Mouse (Mus musculus): Measurements from ENCODE around the gene Acsm3. TPM values are rescaled to one million over a fixed set of nuclear protein-coding genes. Genes with fewer than 3 reads are reported as not detected.
"Not testable (repeated sequence)": the region's sequence is repeated elsewhere in the genome, so short reads cannot be mapped to it uniquely, and the experiment has no call there.

Acsm3 gene
- 0.11 and 0.20 TPM in 2 replicates for polyA plus RNA-seq (2016; fragmentation: Nextera tagmentation; extraction: Ambion mirVana)

DNA sequence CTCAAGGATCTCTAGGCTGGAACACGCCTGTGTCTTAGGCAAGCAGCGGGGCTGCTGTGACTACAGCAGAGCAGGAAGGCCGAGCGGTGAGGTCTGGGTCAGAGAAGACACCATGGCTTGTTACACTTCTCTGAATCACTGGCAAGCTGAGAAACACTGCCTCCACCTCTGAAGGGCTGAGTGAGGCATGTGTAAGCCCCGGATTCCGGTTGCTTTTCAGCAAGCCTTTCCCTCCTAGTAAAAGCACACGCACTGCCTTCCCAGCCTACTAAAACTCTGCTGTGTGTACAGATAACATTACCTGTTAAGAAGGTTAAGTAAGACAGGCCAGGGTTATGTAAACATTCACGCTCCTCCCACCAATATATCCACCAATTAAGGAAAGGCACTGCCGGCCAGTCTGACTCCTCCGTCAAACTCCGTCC is at the start of gene Acsm3:
TSS of gene Acsm3 (plus strand) at position 397 of the 425 bp plus-strand sequence.
- Histone ChIP-seq H3K27ac (no peak within 1 kb of the TSS), H3K27me3 (ENCODE audit: insufficient read depth, poor library complexity, severe bottlenecking) (no peaks in the 10 kb centered on the region), H3K4me3 (no peak within 1 kb of the TSS), H3K4me1 (replicated peaks) (no peaks in the 10 kb centered on the region), H3K9me3 (no peaks in the 10 kb centered on the region), H3K36me3 (no peaks in the 10 kb centered on the region)
- 87% methylated on average over 11 of the region's 11 CpGs for WGBS
- no peak for DNase-seq (ENCODE audit: low spot score)

GRCm38 (mm10) chr7:119714111-119714510 is 46.6 kb upstream of the Acsm3 start:
- H3K27me3 ChIP-seq (ENCODE audit: insufficient read depth, poor library complexity, severe bottlenecking), result no peaks in the 10 kb centered on the region
- H3K4me1 ChIP-seq (replicated peaks), result no peaks in the 10 kb centered on the region
- H3K9me3 ChIP-seq, result no peaks in the 10 kb centered on the region
- no peak for DNase-seq (ENCODE audit: low spot score)
- H3K36me3 ChIP-seq, result peaks cover 46% of the 10 kb centered on the region
- H3K27ac ChIP-seq, result no peak overlapping the region
- H3K4me3 ChIP-seq, result no peak overlapping the region
- WGBS, result 90% methylated on average over 7 of the region's 7 CpGs

GRCm38 (mm10) chr7:119720253-119720946 is 40.3 kb upstream of the Acsm3 start, which contains the start of gene Thumpd1:
TSS of gene Thumpd1 (minus strand) at chr7:119720798.
- H3K36me3 ChIP-seq, result peaks cover 38% of the 10 kb centered on the region
- no peaks in the 10 kb centered on the region for H3K27me3 ChIP-seq (ENCODE audit: insufficient read depth, poor library complexity, severe bottlenecking)
- WGBS, result under 1% methylated on average over 60 of the region's 60 CpGs
- DNase-seq (ENCODE audit: low spot score), result peak; percentile 93
- H3K4me3 ChIP-seq, result peak within 1 kb of the TSS; percentile 93
- peaks cover 8% of the 10 kb centered on the region for H3K4me1 ChIP-seq (replicated peaks)
- no peaks in the 10 kb centered on the region for H3K9me3 ChIP-seq
- peak within 1 kb of the TSS; percentile 93 for H3K27ac ChIP-seq

GRCm38 (mm10) chr7:119720947-119721310 is 39.8 kb upstream of the Acsm3 start:
- Histone ChIP-seq H3K4me3 (peak overlapping the region; percentile 93), H3K27me3 (ENCODE audit: insufficient read depth, poor library complexity, severe bottlenecking) (no peaks in the 10 kb centered on the region), H3K4me1 (replicated peaks) (peaks cover 8% of the 10 kb centered on the region), H3K36me3 (peaks cover 33% of the 10 kb centered on the region), H3K27ac (peak overlapping the region; percentile 93), H3K9me3 (no peaks in the 10 kb centered on the region)
- 19% methylated on average over 8 of the region's 8 CpGs for WGBS
- DNase-seq (ENCODE audit: low spot score), result no peak

- WGBS, result 87% methylated on average over 2 of the region's 2 CpGs
- H3K36me3 ChIP-seq, result no peaks in the 10 kb centered on the region
- 0 out of 2 replicates have a peak, but pooled peaks cover 5% of the 10 kb centered on the region for H3K9me3 ChIP-seq
- H3K27me3 ChIP-seq (ENCODE audit: insufficient read depth, poor library complexity, severe bottlenecking), result no peaks in the 10 kb centered on the region
- no peak overlapping the region for H3K4me3 ChIP-seq
- H3K27ac ChIP-seq, result no peak overlapping the region
- H3K4me1 ChIP-seq (replicated peaks), result no peaks in the 10 kb centered on the region
- DNase-seq (ENCODE audit: low spot score), result no peak
These were observed 33.1 kb upstream of the Acsm3 start for GRCm38 (mm10) chr7:119727621-119728020.

DNA sequence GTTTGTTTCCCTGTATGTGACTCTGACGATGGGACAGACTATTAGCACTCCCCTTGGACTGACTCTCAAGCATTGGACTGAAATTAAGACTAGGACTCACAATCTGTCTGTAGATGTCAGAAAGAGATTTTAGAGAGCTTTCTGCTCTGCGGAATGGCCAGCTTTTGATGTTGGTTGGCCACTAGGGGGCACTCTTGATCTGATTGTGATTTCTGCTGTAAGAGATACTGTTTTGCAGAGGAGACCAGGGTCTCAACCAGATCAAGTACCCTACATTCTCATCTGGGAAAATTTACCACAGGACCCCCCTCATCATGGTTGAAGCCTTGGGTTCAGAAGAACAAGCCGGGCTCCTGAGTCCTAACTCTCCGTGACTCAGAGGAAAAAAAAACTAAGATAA is 29.5 kb upstream of the Acsm3 start:
- H3K27ac ChIP-seq; H3K4me3 ChIP-seq; H3K9me3 ChIP-seq; H3K4me1 ChIP-seq (replicated peaks); H3K27me3 ChIP-seq (ENCODE audit: insufficient read depth, poor library complexity, severe bottlenecking); H3K36me3 ChIP-seq; DNase-seq (ENCODE audit: low spot score): not testable (repeated sequence)
- WGBS, result 86% methylated on average over 4 of the region's 4 CpGs

- Histone ChIP-seq H3K4me1 (replicated peaks) (peaks cover 6% of the 10 kb centered on the region; the same call in 1 of the 2 replicates), H3K9me3 (no peaks in the 10 kb centered on the region), H3K27ac (no peak overlapping the region), H3K27me3 (ENCODE audit: insufficient read depth, poor library complexity, severe bottlenecking) (0 out of 2 replicates have a peak, but pooled peaks cover 7% of the 10 kb centered on the region), H3K4me3 (no peak overlapping the region), H3K36me3 (no peaks in the 10 kb centered on the region)
- DNase-seq (ENCODE audit: low spot score), result no peak
- WGBS, result 85% methylated on average over 2 of the region's 2 CpGs
These were observed 21.8 kb upstream of the Acsm3 start for GRCm38 (mm10) chr7:119738877-119739276.

DNA sequence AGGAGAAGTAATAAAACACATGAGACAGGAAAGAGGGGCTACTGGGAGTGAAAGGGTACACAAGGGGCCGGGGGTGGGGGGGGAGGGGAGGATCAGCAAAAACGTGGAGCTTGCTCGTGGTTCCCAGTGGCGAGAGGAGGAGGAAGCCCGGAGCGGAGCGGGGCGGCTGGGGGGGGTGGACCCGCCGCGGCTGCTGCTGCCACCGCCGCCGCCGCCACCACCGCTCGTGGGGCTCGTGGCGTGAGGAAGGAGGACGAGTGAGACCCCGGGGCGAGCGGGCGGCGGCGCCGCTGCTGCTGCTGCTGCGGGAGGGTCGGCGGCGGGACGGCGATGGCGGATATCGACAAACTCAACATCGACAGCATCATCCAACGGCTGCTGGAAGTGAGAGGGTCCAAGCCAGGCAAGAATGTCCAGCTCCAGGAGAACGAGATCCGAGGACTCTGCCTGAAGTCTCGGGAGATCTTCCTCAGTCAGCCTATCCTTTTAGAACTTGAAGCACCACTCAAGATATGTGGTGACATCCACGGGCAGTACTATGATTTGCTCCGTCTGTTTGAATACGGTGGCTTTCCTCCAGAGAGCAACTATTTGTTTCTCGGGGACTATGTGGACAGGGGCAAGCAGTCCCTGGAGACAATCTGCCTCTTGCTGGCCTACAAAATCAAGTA is 20.8 kb upstream of the Acsm3 start:
- peak; percentile 39 for DNase-seq (ENCODE audit: low spot score)
- H3K36me3 ChIP-seq; H3K27me3 ChIP-seq (ENCODE audit: insufficient read depth, poor library complexity, severe bottlenecking); H3K9me3 ChIP-seq; H3K4me1 ChIP-seq (replicated peaks): not testable (repeated sequence)
- WGBS, result 5% methylated on average over 39 of the region's 44 CpGs
- H3K4me3 ChIP-seq, result peak overlapping the region; percentile 50
- peak overlapping the region; percentile 75 for H3K27ac ChIP-seq

- H3K4me3 ChIP-seq, result peak overlapping the region; percentile 38
These were observed 16.4 kb upstream of the Acsm3 start for GRCm38 (mm10) chr7:119744321-119744720.

DNA sequence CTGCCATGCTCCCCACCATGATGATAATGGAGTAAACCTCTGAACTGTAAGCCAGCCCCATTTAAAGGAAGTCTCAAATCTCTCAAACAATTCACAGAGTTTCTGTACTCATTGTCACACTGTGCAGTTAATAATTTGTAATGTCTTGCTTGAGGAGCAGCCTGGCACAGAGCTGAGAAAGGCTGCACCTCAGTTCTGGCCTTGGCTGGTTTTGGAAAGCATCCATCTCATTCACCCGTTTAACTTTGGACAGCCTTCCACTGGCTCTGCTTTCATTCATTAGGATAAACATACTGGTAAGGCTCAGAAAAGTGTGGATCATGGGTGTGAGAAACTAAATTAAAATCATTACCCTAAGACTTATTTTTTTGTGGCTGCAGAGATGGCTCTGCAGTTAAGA is 14.9 kb upstream of the Acsm3 start:
- Histone ChIP-seq H3K36me3 (no peaks in the 10 kb centered on the region), H3K27ac (no peak overlapping the region), H3K9me3 (no peaks in the 10 kb centered on the region), H3K27me3 (ENCODE audit: insufficient read depth, poor library complexity, severe bottlenecking) (no peaks in the 10 kb centered on the region), H3K4me1 (replicated peaks) (peaks cover 5% of the 10 kb centered on the region), H3K4me3 (no peak overlapping the region)
- DNase-seq (ENCODE audit: low spot score), result no peak
- WGBS, result 86% methylated on average over 1 of the region's 1 CpGs

More at GRCm38 (mm10) chr7:119744321-119744720, 16.4 kb upstream of the Acsm3 start:
- Histone ChIP-seq H3K9me3 (no peaks in the 10 kb centered on the region), H3K4me1 (replicated peaks) (peaks cover 5% of the 10 kb centered on the region), H3K36me3 (no peaks in the 10 kb centered on the region), H3K27ac (0 out of 2 replicates have a peak overlapping the region, but pooled peaks have one; percentile 2), H3K27me3 (ENCODE audit: insufficient read depth, poor library complexity, severe bottlenecking) (no peaks in the 10 kb centered on the region)
- DNase-seq (ENCODE audit: low spot score), result peak; percentile 52
- 9% methylated on average over 34 of the region's 34 CpGs for WGBS

- no peaks in the 10 kb centered on the region for H3K9me3 ChIP-seq
- WGBS, result 76% methylated on average over 2 of the region's 2 CpGs
- peaks cover 5% of the 10 kb centered on the region for H3K4me1 ChIP-seq (replicated peaks)
- H3K4me3 ChIP-seq, result no peak overlapping the region
- no peak overlapping the region for H3K27ac ChIP-seq
- DNase-seq (ENCODE audit: low spot score), result no peak
- no peaks in the 10 kb centered on the region for H3K36me3 ChIP-seq
- no peaks in the 10 kb centered on the region for H3K27me3 ChIP-seq (ENCODE audit: insufficient read depth, poor library complexity, severe bottlenecking)
These were observed 12.0 kb upstream of the Acsm3 start for GRCm38 (mm10) chr7:119748761-119749160.

DNA sequence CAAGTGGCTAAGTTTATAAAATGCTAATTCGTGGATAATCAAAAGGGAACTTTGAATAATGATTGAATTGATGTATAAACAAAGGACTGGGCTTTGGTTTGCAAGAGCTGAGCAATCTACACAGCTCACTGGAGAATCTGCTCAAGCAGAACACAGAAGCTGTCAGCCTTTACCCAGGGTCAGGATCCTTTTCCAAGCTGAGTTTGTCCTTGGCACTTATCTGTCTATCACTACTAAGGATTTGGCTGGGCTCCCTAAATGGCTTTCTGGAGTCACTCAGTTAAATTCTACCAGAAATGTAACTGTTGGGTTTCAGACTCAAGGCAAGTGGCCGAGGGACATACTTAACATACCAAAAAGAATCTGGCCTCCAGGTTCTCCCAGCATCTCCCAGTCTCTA is 10.8 kb upstream of the Acsm3 start:
- 63% methylated on average over 2 of the region's 2 CpGs for WGBS
- Histone ChIP-seq H3K36me3 (no peaks in the 10 kb centered on the region), H3K27ac (no peak overlapping the region), H3K9me3 (no peaks in the 10 kb centered on the region), H3K4me3 (no peak overlapping the region), H3K27me3 (ENCODE audit: insufficient read depth, poor library complexity, severe bottlenecking) (no peaks in the 10 kb centered on the region), H3K4me1 (replicated peaks) (no peaks in the 10 kb centered on the region)
- DNase-seq (ENCODE audit: low spot score), result no peak

DNA sequence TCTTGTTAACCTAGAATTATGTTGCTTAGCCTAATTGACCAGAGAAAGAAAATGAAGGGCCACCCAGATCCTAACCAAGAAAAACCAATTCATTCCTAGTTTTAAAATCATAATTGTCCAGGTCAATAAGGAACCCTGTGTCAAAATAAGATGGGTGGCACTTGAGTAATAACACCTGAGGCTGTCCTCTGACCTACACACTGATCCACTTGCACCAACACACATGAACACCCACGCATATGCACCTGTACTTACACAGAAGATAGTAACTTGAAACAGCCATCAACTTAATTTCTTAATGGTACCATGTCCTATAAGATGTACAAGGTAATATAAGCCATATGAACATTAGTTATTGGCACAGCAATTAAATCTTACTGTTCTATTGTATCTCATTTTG is 7.0 kb upstream of the Acsm3 start:
- Histone ChIP-seq H3K27me3 (ENCODE audit: insufficient read depth, poor library complexity, severe bottlenecking) (no peaks in the 10 kb centered on the region), H3K4me3 (no peak overlapping the region), H3K36me3 (no peaks in the 10 kb centered on the region), H3K4me1 (replicated peaks) (no peaks in the 10 kb centered on the region), H3K27ac (no peak overlapping the region), H3K9me3 (no peaks in the 10 kb centered on the region)
- no peak for DNase-seq (ENCODE audit: low spot score)
- WGBS, result 93% methylated on average over 1 of the region's 1 CpGs

Data from hindbrain, embryonic 10.5 days (tissue).